Mouse (Mus musculus) G1E (cell line): ENCODE measurements at regions not wholly inside any gene's neighbourhood (a gene's known extent, or its start where the extent isn't known, plus 50 kb on each side); places are given as distances from the start of the nearest gene placed in this dataset.

Source experiments
- ATAC-seq: 2 replicates; pipeline ENCODE4 v1.8.0; 2016; ENCODE audit warnings: mild to moderate bottlenecking; ENCODE audit not compliant: insufficient number of reproducible peaks, poor library complexity, low FRiP score, severe bottlenecking; ENCODE audit errors: extremely low read depth
- DNase-seq: peaks from one replicate; pipeline ENCODE4 v3.0.0; 2012; ENCODE audit warnings: low spot score
- H3K27me3 ChIP-seq: 2 replicates; pipeline ENCODE4 v1.6.1; 2012; ENCODE audit warnings: mild to moderate bottlenecking, low read length, inconsistent platforms; ENCODE audit not compliant: insufficient read depth
- H3K36me3 ChIP-seq: replicated peaks from 2 replicates; pipeline ENCODE3; 2012; ENCODE audit warnings: mild to moderate bottlenecking, inconsistent platforms
- H3K4me1 ChIP-seq: 2 replicates; pipeline ENCODE4 v1.6.1; 2012; ENCODE audit warnings: low read depth, low read length, inconsistent platforms, mixed read lengths; ENCODE audit not compliant: insufficient read depth
- H3K4me3 ChIP-seq: 2 replicates; pipeline ENCODE4 v1.5.1; 2012; ENCODE audit warnings: low read depth, mild to moderate bottlenecking, inconsistent platforms, low read length, moderate library complexity, mixed read lengths
- H3K9me3 ChIP-seq: replicated peaks from 2 replicates; pipeline ENCODE4 v1.6.1; 2012; ENCODE audit warnings: inconsistent platforms
- CTCF ChIP-seq: IDR thresholded peaks from 2 replicates; pipeline ENCODE4 v1.5.1; 2012; ENCODE audit warnings: low read depth, low read length, inconsistent platforms, mixed read lengths
- GATA1 ChIP-seq: IDR thresholded peaks from 2 replicates; pipeline ENCODE4 v1.6.1; 2012; ENCODE audit warnings: borderline replicate concordance, low read length, inconsistent platforms, mixed read lengths
- GATA2 ChIP-seq: IDR thresholded peaks from 2 replicates; pipeline ENCODE4 v1.6.1; 2012; ENCODE audit warnings: low read depth, low read length, inconsistent platforms, borderline replicate concordance
- POLR2AphosphoS5 ChIP-seq: IDR thresholded peaks from 2 replicates; pipeline ENCODE4 v1.6.1; 2012; ENCODE audit warnings: low read depth, low read length, inconsistent platforms; ENCODE audit not compliant: insufficient replicate concordance
- TAL1 ChIP-seq: conservative IDR thresholded peaks from 2 replicates; pipeline ENCODE4 v1.6.1; 2012; ENCODE audit warnings: low read depth, low read length, inconsistent platforms, mixed read lengths

DNA sequence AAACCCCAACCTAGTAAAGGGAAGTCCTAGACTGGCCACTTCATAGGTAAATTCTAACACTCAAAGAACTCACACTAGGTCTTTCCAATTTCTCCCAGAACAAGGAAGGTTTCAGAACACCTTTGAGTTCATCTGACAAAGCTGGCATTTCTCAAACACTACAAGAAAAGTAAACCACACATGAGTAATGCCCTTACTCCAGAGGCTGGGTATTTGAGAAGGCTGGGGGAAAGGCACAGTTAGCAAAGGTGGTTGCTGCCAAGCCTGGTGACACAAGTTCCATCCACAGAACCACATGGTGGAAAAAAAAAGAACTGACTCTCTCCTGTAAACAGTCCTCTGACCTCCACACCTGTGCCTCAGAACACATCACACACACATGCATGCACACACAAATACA is 111.9 kb upstream of the Ccnd1 start:
- ATAC-seq, result no peak
- Histone ChIP-seq H3K4me3 (no peak overlapping the region), H3K36me3 (no peaks in the 10 kb centered on the region), H3K27me3 (peaks cover 20% of the 10 kb centered on the region), H3K4me1 (no peaks in the 10 kb centered on the region), H3K9me3 (no peaks in the 10 kb centered on the region)
- no peak for DNase-seq
- TF ChIP-seq TAL1, result no peak
- no peak for TF ChIP-seq POLR2AphosphoS5
- no peak for TF ChIP-seq CTCF
- no peak for TF ChIP-seq GATA2
- TF ChIP-seq GATA1, result no peak

DNA sequence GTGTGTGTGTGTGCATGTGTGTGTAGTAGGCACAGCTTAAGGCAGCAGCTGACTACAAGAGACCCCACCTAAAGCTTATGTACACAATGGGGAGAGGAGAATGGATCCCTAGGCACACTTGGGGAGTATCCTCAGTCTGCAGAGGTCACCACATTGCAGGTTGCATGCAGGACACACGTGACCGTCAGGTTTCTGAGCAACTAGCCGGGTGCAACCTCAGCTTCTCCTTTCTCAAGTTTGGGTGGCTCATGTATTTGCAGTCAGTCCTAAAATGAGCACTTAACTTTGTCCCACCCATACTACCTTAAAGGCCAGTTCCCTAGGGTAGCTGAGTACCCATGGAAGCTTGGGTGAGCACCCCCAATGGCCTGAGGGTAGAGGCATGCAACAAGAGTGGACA is 111.0 kb upstream of the Ccnd1 start:
- no peaks in the 10 kb centered on the region for H3K4me1 ChIP-seq
- no peak overlapping the region for H3K4me3 ChIP-seq
- no peaks in the 10 kb centered on the region for H3K36me3 ChIP-seq
- no peak for DNase-seq
- H3K27me3 ChIP-seq, result peaks cover 13% of the 10 kb centered on the region
- no peak for ATAC-seq
- H3K9me3 ChIP-seq, result no peaks in the 10 kb centered on the region
- TF ChIP-seq POLR2AphosphoS5, result no peak
- TF ChIP-seq CTCF, result no peak
- TF ChIP-seq GATA1, result no peak
- no peak for TF ChIP-seq GATA2
- TF ChIP-seq TAL1, result no peak

DNA sequence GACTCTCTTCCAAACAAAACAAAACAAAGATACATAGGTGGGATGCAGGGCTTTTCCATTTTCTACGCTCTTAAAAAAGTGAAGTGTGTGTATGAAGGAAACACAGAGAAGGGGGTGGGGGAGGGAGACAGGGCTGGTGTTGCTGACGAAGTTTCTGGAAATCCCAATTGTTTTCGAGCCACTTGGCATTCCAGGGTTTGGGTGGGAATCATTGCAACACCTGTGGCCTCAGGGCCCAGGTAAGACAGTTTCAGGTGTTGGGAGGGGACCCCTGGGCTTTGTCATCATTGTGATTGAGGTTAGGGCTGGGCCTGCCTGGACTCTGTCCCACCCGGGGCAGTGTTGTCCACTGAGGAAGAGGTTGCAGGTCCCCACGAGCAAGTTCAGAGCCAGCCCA is 108.8 kb upstream of the Ccnd1 start:
- ATAC-seq (no peak), DNase-seq (no peak)
- TF ChIP-seq GATA1, result no peak
- TF ChIP-seq TAL1, result no peak
- TF ChIP-seq CTCF, result no peak
- TF ChIP-seq POLR2AphosphoS5, result no peak
- TF ChIP-seq GATA2, result no peak
- Histone ChIP-seq H3K27me3 (peaks cover 7% of the 10 kb centered on the region; the same call in 1 of the 2 replicates), H3K4me1 (no peaks in the 10 kb centered on the region), H3K9me3 (no peaks in the 10 kb centered on the region), H3K4me3 (no peak overlapping the region), H3K36me3 (no peaks in the 10 kb centered on the region)

DNA sequence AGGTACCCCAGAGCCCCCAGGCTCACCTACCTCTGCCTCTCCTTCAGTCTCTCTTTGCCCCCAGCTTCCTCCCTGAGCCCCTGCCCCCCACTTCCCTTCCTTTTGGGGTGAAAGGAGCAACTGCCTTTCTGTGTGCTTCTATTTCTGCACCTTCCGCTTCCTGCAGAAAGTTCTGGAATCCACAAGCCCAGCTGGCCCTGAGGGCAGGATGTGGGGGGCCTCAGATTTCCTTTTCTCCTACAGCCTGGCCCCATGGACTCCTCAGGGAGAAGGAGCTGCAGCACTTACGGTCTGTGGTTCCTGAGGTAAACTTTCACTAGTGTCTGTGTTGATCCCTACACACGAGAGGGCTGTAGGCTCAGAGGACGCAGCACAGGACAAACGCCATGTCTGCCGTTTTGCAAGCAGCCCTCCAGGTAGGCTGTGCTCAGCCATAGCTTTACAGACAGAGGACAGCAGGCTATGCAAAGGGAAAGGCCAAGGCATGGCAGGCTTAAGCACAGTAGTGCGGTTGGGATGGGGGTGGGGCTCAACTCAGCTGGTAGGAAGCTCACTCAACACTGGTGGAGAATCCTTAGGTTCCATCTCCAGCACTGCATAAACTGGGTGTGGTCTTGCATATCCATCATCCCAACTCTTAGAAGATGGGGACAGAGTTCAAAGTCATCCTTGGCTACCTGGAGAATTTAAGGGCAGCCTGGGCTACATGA is 108.2 kb upstream of the Ccnd1 start:
- peaks cover 10% of the 10 kb centered on the region; the same call in 1 of the 2 replicates for H3K27me3 ChIP-seq
- no peaks in the 10 kb centered on the region for H3K9me3 ChIP-seq
- H3K36me3 ChIP-seq, result no peaks in the 10 kb centered on the region
- no peak for ATAC-seq
- no peak for DNase-seq
- no peaks in the 10 kb centered on the region for H3K4me1 ChIP-seq
- no peak overlapping the region for H3K4me3 ChIP-seq
- TF ChIP-seq POLR2AphosphoS5, result no peak
- no peak for TF ChIP-seq CTCF
- TF ChIP-seq GATA2, result no peak
- TF ChIP-seq GATA1, result no peak
- TF ChIP-seq TAL1, result no peak

DNA sequence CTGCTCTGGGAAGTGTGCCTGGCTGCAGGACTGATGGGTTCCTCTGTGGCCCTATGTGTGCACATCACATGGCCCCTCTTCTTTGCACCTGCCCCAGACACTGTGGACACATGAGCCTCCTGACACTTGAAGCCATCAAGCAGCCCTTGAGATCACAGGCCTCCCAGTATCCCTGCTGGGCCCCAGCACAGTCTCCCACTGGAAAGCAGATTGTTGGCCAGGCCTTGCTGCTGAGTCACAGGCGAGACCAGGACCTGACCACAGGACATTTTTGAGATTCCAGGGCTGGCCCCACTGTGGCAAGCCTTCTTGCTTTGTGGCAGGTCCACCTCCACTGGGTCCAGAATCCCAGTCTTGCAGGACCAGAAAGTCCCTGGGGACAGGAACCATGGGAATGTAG is 105.5 kb upstream of the Ccnd1 start:
- Histone ChIP-seq H3K36me3 (no peaks in the 10 kb centered on the region), H3K4me3 (no peak overlapping the region), H3K4me1 (no peaks in the 10 kb centered on the region), H3K27me3 (peaks cover 6% of the 10 kb centered on the region), H3K9me3 (no peaks in the 10 kb centered on the region)
- DNase-seq, result no peak
- TF ChIP-seq TAL1, result no peak
- no peak for TF ChIP-seq GATA1
- no peak for TF ChIP-seq CTCF
- no peak for TF ChIP-seq GATA2
- no peak for TF ChIP-seq POLR2AphosphoS5
- ATAC-seq, result no peak

DNA sequence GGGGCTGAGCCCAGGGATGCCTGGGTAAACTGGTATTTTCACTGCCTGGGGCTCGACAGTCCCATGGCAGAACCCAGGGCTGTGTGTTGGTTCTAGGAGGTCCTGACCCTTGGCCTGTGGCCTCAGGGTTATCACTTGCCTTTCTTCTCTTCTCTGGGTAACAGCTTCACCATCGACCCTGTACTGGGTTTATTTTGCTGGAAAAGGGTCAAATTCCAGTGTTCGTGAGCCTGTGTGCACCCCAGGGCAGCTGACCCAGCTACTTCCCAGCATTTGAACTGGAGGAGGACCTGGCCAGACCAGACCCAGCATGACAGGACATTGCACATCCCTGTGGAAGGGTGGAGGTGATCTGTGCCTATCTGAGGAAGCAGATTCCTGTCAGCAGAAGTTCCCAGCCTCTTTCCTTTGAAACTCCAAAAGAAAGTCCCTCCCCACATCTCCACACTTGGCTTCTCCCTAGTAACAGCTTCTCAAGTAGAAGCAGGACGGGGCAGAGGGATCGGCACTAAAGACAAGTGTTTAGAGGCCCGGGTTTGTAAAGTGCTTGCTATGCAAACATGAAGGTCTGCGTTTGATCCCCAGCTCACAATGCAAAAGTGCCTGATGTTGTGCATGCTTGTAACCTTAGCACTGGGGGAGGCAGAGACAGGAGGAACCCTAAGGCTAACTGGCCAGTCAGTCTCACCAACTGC is 103.9 kb upstream of the Ccnd1 start:
- Histone ChIP-seq H3K27me3 (peaks cover 6% of the 10 kb centered on the region), H3K9me3 (no peaks in the 10 kb centered on the region), H3K36me3 (no peaks in the 10 kb centered on the region), H3K4me1 (no peaks in the 10 kb centered on the region), H3K4me3 (no peak overlapping the region)
- DNase-seq (no peak), ATAC-seq (no peak)
- TF ChIP-seq GATA1 (no peak), POLR2AphosphoS5 (no peak), GATA2 (no peak), TAL1 (no peak), CTCF (no peak)
